Mouse (Mus musculus) brain, embryonic 18.5 days (tissue): Measurements from ENCODE around the gene Mto1.

Experiments used
- DNase-seq: peaks from one replicate; pipeline ENCODE4 v3.0.0-alpha.2; 2012; ENCODE audit warnings: low read depth, low spot score

Gene Mto1

GRCm38 (mm10) chr9:78447973-78448873, at the start of gene Mto1, which contains the start of gene Gm17324:
Mto1 (plus strand) TSS chr9:78448208.
Gm17324 (minus strand) TSS chr9:78448786.
- peak; percentile 81 for DNase-seq

DNA sequence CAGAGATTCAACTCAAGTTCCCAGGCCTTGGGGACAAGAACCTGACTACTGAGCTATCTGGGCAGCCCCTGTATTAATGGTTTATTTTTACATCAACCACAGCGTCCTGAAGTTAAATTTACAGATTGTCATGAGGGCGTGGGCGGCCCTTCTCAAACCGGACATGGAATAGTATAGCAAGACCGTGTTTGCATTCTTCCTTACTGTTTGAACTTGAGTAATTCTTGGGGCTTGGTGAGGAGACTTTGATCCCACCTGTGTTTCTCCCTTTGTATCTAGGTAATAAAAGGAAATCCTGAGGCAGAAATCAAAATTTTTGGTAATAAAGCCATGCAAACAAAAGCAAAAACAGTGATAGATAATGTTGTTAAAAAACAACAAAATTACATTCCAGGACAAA, 47.4 kb upstream of the Mto1 start:
- DNase-seq, result no peak

DNA sequence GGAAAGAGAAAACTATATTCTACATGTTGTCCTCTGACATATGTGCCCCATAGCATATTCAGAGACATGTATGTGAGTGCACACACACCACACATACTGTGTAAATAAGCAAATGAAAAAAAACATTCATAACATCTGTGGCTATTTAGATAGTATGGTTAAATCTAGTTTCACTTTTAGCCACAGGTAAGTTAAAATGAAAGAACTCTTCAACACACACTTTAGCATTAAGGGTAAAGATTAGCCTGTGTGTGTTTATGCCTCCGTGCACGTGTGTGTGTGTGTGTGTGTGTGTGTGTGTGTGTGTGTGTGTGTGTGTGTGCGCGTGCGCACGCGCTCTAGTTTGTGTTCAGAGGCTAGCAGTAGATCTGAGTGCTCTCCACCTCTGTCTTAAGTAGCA, 46.4 kb upstream of the Mto1 start:
- no peak for DNase-seq

- no peak for DNase-seq
Observed at GRCm38 (mm10) chr9:78427362-78427781, 20.6 kb upstream of the Mto1 start.

- DNase-seq, result no peak
Observed at GRCm38 (mm10) chr9:78428185-78428584, 19.8 kb upstream of the Mto1 start.

DNA sequence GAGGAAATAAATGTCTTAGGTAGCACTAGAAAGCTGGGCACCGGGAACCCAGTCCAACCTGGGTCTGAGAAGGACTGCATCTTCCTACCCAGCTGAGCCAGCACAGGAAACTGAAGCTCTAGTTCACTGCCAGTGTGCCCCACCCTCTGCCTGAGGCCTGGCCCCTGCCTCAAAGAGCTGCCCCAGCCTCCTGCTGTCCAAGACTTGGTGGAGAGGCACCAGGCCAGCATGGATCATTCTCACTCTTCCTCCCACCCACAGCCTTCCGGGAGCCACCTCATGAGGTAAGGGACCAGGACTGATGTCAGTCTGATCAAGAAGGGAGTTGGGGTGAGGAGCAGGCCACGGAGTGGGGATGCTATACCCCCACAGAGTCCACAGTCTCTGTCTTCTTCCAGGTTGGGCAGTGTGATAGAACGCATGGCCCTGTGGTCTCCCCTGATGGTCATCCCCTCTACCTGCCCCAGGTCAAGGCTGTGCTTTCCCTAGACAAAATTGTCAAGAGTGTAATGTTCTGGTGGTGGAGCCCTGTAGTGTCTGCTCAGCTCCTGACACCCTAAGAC, 19.1 kb upstream of the Mto1 start:
- DNase-seq, result no peak

DNA sequence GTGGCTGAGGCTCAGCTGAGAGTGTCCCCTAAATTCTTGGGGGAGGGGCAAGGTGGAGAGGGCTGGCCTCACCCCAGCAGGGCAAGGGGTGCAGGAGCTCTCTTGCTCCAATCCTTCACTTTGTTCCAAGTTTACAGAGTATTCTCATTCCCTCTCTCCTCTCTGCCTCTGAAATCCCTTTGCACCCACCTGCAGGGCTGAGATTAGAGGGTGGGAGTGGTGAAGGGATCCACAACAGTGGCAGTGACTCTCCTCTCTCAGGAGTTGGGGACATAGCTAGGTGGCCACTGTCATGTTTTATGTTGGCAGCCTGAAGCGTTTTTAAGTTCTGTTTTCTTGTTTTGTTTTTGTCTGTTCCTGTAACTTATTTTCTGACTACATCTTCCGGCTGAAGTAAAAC, 18.5 kb upstream of the Mto1 start:
- no peak for DNase-seq

DNA sequence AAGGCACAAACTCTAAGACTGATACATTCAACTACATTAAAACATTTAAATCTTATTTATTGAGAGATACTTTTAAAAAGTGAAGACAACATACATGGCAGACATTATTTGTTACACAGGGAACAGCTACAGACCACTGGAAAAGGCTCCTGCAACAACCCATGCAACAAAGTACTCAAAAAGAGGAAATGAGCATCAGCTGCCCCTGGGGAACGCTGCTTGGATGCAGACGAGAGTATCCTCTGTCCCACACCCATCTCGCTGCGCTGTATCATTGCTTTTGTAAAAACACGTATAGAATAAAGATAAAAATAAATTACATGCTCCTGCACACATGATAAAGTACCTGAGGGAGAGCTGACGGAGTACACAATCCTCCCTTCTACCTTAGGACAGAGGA, 17.5 kb upstream of the Mto1 start:
- DNase-seq, result no peak

- no peak for DNase-seq
Observed at GRCm38 (mm10) chr9:78432471-78432870, 15.5 kb upstream of the Mto1 start.

- DNase-seq, result no peak
Observed at GRCm38 (mm10) chr9:78439426-78439825, 8.6 kb upstream of the Mto1 start.

DNA sequence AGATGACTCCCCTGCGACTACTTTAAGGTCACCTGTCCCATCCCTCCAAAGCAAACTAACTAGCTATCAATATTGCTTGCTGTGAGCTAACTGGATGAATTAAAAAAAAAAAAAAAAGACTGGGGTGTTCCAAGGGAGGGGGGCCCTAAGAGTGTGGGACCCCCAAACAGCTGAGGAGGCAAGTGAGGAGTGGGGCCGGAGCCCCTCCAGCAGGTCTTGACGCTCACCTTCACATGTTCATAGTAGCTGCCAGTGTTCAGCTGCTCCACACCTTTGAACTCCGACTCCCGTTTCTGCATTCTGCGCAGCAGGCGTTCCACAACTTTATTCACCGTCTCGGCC, 5.8 kb upstream of the Mto1 start:
- DNase-seq, result no peak

GRCm38 (mm10) chr9:78442579-78443392, 5.2 kb upstream of the Mto1 start, which contains the start of gene Cgas:
Cgas (minus strand) TSS chr9:78443237.
- no peak for DNase-seq

GRCm38 (mm10) chr9:78447606-78447972, 419 bp upstream of the Mto1 start:
- no peak for DNase-seq

DNA sequence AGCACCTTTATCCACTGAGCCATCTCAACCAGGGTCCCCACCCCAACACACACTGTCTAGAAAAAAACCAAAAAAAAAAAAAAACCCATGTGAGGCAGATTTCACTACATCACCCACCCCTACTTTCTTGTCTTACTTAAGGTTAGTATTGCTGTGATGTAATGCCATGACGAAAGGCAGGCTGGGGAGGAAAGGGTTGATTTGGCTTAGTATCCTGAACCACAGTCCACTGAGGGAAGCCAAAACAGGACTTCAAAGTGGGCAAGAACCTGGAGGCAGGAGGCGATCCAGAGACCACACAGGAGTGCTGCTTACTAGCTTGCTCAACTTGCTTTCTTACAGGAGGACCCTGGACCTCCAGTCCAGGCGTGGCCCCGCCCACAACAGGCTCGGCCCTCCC, 2.4 kb downstream of the Mto1 start:
- no peak for DNase-seq

DNA sequence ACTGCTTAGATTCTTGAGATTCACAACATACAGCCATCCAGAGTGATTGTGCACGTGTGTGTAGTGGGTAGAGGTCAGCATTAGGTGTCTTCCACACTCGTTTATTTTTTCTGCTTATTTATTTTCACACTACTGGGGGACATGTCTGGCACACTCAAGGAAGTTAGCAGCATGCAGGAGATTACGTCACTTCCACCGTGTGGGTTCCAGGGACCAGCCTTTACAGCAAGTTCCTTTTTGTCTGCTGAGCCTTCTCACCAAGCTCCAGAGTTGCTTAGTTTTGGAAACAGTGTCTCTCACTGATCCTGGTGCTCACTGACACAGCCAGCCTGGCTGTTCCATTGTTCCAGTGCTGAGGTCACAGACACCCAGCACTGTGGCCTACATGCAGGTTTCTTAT, 3.4 kb downstream of the Mto1 start:
- no peak for DNase-seq

GRCm38 (mm10) chr9:78457026-78457425, 9.0 kb downstream of the Mto1 start:
- no peak for DNase-seq

DNA sequence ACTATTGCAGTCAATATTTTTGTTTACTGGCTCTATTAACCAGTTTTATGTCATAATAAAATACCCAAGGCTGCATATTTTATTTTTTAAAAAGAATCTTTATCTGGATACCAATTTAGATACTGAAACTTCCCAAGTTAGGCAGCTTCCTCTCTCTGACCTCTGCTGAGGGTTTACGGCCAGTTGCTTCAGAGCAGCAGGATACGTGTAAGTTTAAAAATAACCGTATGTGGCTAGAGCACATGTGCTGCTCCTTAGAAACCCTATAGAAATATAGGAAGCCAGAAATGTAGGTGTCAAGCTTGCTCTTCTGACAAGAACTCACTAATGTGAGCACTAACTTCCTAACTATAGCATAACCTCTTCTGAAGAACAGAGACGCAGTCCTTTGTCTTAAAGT, 15.3 kb downstream of the Mto1 start:
- DNase-seq, result no peak

- DNase-seq, result no peak
Observed at GRCm38 (mm10) chr9:78465725-78466124, 17.7 kb downstream of the Mto1 start.

DNA sequence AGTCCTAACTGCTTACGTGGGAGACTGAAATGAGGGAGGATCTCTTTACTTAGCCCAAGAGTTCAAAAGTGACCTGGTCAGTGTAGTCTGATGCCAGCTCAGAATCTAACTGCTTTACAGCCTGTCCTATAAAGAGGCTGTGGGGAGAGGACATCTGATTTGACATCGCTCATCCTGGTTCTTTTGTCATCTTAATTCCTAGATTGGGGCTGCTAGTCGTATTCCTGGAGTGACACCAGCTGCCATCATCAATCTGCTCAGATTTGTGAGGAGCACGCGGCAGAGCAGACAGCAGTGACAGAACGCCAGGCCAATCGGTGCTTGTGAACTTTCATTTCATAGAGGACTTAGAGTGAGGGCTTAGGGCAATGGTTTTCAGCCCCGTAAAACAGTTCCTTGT, 25.6 kb downstream of the Mto1 start:
- no peak for DNase-seq

DNA sequence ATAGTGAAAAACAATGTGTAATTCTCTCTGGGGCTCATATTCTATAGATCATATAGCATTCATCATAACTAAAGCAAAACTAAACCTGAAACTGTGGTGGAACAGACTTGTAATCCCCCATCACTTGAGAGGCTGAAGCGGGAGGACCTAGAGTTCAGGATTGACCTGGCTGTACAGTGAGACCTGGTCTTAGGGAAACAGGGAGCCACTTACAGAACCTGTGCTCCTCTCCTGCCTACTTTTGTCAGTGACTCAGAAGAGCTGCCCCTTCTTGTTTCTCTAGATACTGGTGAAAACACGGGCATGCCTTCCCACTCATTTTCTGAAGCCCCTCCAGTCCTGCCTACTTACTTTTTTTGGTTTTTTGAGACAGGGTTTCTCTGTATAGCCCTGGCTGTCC, 26.3 kb downstream of the Mto1 start:
- DNase-seq, result no peak

DNA sequence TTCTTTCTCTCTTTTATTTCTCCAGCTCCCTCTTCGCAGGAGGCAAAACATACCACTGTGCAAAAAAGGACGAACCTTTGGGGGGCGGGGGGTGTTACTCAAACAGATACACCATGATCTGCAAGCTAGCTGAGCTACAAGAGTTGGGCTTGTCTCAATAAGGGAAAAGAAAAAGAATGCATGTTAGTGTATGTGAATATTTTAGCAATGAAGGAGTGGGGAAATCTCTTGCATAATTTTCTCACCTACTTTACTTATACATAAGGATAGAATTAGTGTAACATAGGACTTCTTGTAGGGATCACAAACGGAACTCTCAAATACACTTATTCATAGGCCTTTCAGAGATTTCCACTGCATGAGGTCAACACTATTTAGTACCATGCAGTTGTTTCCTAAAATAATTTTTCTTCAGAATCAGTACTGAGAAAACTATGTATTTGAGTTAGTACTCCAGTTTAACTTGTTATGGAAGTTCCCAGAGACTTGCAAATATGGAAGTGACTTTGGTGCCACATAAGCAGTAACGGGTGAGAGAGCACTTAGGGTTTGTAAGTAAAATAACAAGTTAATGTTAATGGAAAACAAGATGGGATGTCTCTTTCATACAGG, 26.9 kb downstream of the Mto1 start:
- no peak for DNase-seq

- DNase-seq, result no peak
Observed at GRCm38 (mm10) chr9:78475383-78475780, 27.4 kb downstream of the Mto1 start.
